In genomic region chr9:97055906-97056305, GRCm38 (mm10) we compare ENCODE assay signal across 10 mouse cellular contexts. TPM values are rescaled to one million over a fixed set of nuclear protein-coding genes. Genes with fewer than 3 reads are reported as not detected.
DNase-seq lines count a peak whose midpoint lies in the region; ATAC-seq lines count a peak whose summit lies in the region.
"Had no signal": no experiment of that assay in that cellular context is flagged by ENCODE, and none has a peak within 500 bp of the region (broad histone marks: within the 10 kb centered on the region; RNA-seq: fewer than 3 reads in every experiment).

No protein-coding gene starts in this region.

- H3K27ac ChIP-seq in hindbrain, embryonic 12.5 days: peak overlapping the region; percentile 44; the same call in 1 of the 2 replicates
- H3K27ac ChIP-seq: liver, embryonic 15.5 days had no signal

- 39% methylated on average over 14 of the region's 14 CpGs for WGBS in hindbrain, embryonic 12.5 days

- no peaks in the 10 kb centered on the region for H3K27me3 ChIP-seq in hindbrain, embryonic 12.5 days

- no peak overlapping the region for H3K9ac ChIP-seq in hindbrain, embryonic 12.5 days
- H3K9ac ChIP-seq: liver, embryonic 15.5 days had no signal

- H3K4me2 ChIP-seq in hindbrain, embryonic 12.5 days (replicated peaks): no peak overlapping the region
- H3K4me2 ChIP-seq: liver, embryonic 15.5 days had no signal

- no peaks in the 10 kb centered on the region for H3K36me3 ChIP-seq in hindbrain, embryonic 12.5 days
- H3K36me3 ChIP-seq: liver, embryonic 15.5 days had no signal

- 0 out of 2 replicates have a peak, but pooled peaks have one; percentile 11 for ATAC-seq in hindbrain, embryonic 12.5 days (ENCODE audit: low FRiP score)

- peaks cover 22% of the 10 kb centered on the region for H3K4me1 ChIP-seq in hindbrain, embryonic 12.5 days
- H3K4me1 ChIP-seq: liver, embryonic 15.5 days had no signal

- no peak overlapping the region for H3K4me3 ChIP-seq in hindbrain, embryonic 12.5 days
- H3K4me3 ChIP-seq: liver, embryonic 15.5 days had no signal

- H3K9me3 ChIP-seq in hindbrain, embryonic 12.5 days (replicated peaks): no peaks in the 10 kb centered on the region
- H3K9me3 ChIP-seq: liver, embryonic 15.5 days had no signal

- peak; percentile 9 for DNase-seq in adrenal gland, postnatal 10 days
- DNase-seq in adrenal gland, postnatal 4 days (ENCODE audit: low spot score in 2 of 2): no peak
- DNase-seq in kidney, postnatal 14 days: peak; percentile 47
- DNase-seq in kidney, adult 11 months: no peak
- peak; percentile 56 for DNase-seq in retina, embryonic 14.5 days (ENCODE audit: low spot score)
- DNase-seq in right cerebral cortex, postnatal 10 days (ENCODE audit: low spot score in 2 of 2): no peak
- no peak for DNase-seq in right cerebral cortex, postnatal 14 days
- DNase-seq: gastrocnemius, postnatal 36 days had no signal

RNA-seq across cellular contexts. Expression of gene Spsb4, which starts 37.3 kb away (rescaled TPM):
- 1 to 10 TPM; 1.5 to 3.5 TPM for total RNA-seq in adrenal gland, postnatal 10 days (2021)
- total RNA-seq in adrenal gland, postnatal 4 days (2021): 10 to 100 TPM in 1 of 2 experiments, 1 to 10 TPM in 1; 4.5 to 10.1 TPM
- polyA plus RNA-seq in hindbrain, embryonic 12.5 days (2016; fragmentation: Nextera tagmentation; extraction: Ambion mirVana): 88.2 and 89.2 TPM in 2 replicates

RNA-seq across cellular contexts. Expression of gene Slc25a36, which starts 55.1 kb away (rescaled TPM):
- total RNA-seq in adrenal gland, postnatal 10 days (2021): 10 to 100 TPM; 61.8 to 93.5 TPM
- 100 to 1,000 TPM; 116 to 123 TPM for total RNA-seq in adrenal gland, postnatal 4 days (2021)
- polyA plus RNA-seq in hindbrain, embryonic 12.5 days (2016; fragmentation: Nextera tagmentation; extraction: Ambion mirVana): 99.8 and 113 TPM in 2 replicates

Comparison
In these comparisons a context has a peak if more than half of its experiments do, and no peak if none do; other contexts are left out.
1. DNase-seq: peak in adrenal gland, postnatal 10 days (single experiment), kidney, postnatal 14 days (single experiment) and retina, embryonic 14.5 days (single experiment); none in adrenal gland, postnatal 4 days (0 of 2), kidney, adult 11 months (single experiment), right cerebral cortex, postnatal 10 days (0 of 2) and right cerebral cortex, postnatal 14 days (single experiment).